Mouse (Mus musculus) right cerebral cortex, postnatal 4 days (tissue): Measurements from ENCODE around the gene Prr7.

ENCODE experiments used
- DNase-seq: peaks from one replicate; pipeline ENCODE4 v3.0.0-alpha.2; 2022

The Prr7 gene

DNA sequence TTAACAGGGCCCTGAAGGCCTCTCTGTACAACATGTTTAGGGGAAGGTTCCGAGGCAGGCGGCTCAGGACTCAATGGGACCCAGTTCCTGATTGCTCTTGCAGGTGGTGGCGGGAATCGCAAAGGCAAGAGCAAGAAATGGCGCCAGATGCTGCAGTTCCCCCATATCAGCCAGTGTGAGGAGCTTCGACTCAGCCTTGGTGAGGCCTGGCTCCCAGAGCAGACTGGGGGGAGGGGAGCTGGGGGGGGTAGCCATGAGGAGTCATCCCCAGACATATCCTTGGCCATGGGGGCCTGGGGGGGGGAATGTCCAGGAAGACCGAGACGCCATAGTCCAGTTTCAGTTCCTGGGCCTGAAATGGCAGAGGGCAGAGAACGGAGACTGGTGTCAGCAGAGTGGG is 14.9 kb upstream of the Prr7 start:
- DNase-seq, result no peak

- no peak for DNase-seq
These were observed 14.2 kb upstream of the Prr7 start for GRCm38 (mm10) chr13:55449679-55450441.

DNA sequence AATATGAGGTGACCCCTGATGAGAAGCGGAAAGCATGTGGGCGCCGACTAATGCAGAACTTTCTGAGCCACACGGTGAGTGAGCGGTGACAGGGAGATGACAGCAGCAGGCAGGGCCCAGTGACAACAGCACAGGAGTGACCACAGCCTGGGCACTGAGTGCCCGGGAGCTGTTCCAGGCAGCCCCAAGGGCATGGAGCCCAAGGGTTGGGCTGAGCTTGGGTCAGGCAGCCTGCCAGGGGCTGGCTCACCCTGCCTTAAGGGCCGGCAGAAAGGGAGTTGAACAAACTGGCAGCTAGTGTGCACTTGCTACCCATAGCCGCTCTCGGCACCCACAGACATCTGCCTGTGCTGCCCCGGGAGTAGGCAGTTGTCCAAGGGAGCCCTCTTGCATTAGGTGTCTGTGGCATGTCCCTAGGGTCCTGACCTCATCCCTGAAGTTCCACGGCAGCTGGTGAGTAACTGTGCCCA is 13.5 kb upstream of the Prr7 start:
- peak; percentile 50 for DNase-seq

- no peak for DNase-seq
These were observed 12.8 kb upstream of the Prr7 start for GRCm38 (mm10) chr13:55451296-55451695.

DNA sequence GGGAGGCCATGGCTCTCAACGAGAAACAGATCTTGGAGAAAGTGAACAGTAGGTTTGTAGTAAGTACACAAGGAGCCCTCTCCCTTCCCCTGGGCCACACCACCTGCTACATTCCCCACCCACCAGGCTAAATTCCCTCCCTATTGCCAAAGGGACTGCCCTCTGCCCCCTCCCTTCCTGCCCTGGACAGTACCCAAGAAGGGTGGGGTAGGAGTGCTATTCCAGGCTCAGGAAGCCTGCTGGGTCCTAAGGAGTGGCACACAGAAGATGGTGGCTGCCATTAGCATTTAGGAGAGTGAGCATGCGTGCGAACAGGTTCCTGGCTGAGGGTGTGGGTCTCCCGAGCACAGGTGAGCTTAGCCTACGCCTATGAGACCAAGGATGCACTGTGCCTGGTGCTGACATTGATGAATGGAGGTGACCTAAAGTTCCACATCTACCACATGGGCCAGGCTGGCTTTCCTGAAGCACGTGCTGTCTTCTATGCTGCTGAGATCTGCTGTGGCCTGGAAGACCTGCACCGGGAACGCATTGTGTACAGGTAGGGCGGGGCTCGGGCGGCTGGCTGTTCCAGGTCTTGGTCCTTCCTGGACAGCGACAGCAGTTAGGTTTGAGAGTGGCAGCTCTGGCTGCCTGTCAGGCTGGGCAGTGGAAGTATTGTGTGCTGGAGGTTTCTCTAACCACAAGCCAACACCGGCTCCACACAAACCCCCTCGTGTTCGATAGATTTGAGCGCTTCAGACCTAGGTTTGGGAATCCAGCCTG is 12.1 kb upstream of the Prr7 start:
- no peak for DNase-seq

DNA sequence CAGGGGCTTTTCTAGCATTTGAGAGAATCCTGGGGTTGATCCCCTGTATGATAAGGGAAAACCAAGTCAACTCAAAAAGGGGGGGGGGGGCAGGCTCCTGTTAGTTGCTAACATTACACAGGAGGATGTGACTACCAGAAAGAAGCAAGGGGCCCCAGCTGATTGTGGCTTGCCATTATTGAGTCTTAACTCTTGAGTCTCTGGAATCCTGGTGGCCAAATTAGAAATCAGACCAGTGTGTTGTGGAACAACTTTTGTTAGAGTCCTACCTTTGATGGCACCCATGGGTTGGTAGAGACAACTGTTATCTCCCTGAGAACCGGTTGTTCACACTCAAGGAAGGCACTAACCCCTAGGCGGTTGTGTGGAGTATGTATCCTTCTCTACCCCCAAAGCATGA is 1.1 kb upstream of the Prr7 start:
- no peak for DNase-seq

GRCm38 (mm10) chr13:55463399-55464026 is 554 bp upstream of the Prr7 start:
- DNase-seq, result no peak

DNA sequence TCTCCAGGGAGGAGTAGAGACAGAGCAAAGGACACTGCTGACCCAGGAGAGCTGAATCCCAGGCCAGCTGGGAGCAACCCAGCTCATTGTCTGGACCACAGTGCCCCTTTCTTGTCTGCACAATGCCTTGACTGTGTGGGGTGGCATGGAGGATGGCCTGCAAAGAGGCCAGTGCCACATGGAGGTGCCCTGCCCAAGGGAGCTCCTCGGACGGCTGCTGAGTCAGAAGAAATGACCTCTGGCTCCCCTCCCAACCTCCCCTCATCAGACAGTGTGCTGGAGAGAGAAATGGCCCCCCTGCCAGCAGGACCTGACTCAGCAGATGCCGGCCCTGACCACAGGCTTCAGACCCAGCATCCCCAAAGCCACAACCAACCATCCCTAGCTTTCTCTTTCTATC is 1.1 kb downstream of the Prr7 start:
- DNase-seq, result no peak

- DNase-seq, result no peak
These were observed 1.9 kb downstream of the Prr7 start for GRCm38 (mm10) chr13:55465830-55466440.

GRCm38 (mm10) chr13:55468851-55469560 is 4.9 kb downstream of the Prr7 start:
- no peak for DNase-seq

- peak; percentile 60 for DNase-seq
These were observed 6.3 kb downstream of the Prr7 start for GRCm38 (mm10) chr13:55470372-55470771.

DNA sequence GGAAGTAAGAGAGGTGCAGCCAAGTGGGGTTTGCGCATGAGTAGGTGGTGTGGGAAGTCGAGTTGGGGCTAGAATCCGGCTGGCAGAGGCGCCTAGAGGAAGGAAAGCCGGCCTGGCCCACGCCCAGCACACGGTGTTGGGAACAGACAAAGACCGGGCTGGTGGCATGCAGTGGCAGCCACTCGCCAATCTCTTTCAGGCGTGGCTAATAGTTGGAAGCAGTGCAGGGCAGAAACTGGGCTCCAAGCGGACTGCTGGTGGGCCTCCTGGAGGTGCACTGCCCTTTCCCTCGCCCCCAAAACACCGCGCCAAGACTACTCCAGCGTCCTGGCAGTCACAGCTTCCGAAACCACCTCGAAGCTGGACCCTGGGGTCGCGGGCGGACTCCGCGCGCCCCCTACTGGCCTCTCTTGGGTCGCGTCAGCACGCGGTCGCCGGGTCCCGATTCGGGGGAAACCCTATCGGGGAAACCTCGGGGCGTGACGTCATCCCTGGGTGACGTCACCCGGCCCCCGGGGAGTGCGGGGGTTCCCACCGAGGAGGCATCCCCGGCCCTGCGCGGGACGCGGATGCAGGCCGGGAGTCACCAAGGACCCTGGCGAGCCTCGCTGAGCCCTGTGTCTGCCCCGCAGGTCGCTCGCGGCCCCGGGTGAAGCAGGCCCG is 7.2 kb downstream of the Prr7 start:
- DNase-seq, result peak; percentile 93

DNA sequence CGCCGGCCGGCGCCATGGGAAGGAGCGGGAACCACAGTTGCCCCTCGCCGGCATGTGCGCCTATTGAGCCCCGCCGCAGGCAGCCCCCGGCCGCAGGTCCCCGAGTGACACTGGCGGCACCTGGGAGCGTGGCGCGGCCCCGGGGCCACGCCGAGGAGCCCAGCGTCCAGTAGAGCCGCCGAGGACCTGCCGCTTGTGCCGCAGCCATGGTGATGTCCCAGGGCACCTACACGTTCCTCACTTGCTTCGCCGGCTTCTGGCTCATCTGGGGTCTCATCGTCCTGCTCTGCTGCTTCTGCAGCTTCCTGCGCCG is 7.7 kb downstream of the Prr7 start:
- no peak for DNase-seq

- peak; percentile 82 for DNase-seq
These were observed 8.3 kb downstream of the Prr7 start for GRCm38 (mm10) chr13:55472132-55473022.

DNA sequence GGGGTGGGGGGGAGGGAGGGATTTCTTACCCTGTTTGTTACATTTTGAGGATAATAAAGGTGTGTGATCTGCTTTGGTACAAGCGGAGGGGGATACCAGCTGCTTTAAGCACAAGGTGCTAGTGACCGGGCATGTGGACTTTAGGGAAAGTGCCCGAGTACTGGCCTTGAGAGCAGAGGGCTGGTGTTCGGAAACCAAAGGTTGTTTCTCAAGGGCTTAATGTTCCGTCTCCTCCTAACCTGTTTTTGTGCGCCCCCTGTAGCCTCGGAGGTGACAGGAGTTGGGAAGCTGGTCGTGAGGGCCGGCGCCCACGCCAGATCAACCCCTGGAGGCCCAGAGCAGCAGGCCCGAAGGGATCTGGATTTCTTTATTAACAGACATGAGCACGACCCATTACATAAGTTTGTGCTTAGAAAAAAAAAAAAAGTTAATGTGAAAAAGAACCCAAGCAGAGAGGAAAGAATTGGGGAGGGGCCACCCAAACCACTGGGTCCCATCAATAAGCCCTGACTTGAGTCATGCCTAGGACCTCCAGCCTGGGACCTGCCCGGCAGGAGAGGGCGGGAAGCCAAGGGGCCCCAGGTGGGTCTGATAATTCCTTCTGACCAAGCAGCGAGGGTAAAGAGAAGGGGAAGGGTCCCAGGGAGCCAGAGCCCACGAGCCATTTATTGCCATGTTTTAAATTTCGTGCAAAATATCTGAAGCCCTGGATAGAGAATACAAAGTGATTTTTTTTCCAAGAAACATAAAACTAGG is 9.2 kb downstream of the Prr7 start:
- no peak for DNase-seq

DNA sequence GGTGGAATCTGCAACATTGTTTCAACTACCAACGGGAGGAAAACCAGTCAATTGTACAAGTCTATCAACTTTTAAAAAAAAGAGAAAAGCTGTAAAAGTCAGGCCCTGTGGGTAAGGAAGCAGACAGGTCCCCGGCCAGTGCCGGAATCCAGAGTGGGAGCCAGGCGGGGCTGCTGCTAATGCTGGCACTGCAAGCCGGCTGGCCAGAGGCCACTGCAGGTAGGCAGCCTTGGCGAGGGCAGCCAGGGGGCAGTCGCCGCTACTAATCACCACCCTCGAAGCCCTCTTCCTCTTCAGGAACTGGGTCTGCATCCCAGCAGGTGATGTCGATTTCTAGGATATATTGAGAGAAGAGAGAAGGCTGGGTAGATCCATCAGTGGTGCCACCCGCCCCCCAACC is 9.9 kb downstream of the Prr7 start:
- DNase-seq, result no peak

DNA sequence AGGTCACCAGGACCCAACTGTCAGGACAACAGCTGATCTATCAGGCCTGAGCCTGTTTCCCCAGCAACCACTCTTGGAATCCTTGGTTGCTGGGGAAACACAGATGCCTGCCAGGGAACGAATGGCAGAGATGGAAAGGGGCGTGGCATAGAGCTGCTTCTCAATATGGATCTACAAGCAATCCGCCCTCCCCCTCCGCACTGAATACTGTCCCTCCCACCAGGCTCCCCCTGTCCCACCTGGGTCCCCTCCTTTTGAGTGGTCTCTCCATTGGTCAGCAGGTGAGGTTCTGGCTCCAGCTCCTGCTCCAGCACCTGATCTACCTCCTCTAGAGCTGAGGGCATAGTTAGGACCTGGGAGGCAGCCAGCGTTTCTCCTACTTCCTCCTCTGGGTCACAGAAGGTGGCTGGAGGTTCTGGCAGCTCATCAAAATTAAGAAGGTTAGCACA is 10.6 kb downstream of the Prr7 start:
- peak; percentile 70 for DNase-seq

GRCm38 (mm10) chr13:55475750-55476149 is 11.7 kb downstream of the Prr7 start:
- DNase-seq, result no peak

GRCm38 (mm10) chr13:55476256-55476655 is 12.2 kb downstream of the Prr7 start:
- no peak for DNase-seq

DNA sequence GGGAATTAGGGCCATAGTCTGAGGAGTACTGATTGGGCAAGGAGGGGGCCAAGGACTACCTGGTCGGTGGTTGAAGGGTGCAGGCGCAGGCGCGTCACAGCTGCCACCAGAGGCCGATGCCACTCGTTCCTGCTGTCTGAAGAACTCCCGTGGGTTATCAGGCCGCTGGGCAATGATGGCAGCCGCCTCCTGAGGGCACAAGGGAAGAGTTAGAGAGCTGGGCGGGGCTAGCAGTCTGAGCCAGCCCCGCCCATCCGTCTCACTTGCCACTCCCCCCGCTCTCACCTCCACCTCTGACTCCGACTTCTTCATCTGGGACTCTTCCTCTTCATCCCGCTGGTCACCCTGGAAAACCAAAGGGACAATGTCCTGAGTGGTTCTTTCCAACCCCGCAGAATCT is 13.4 kb downstream of the Prr7 start:
- DNase-seq, result no peak
